Mouse (Mus musculus) forebrain, postnatal 0 days (tissue): ENCODE measurements around the gene Letm1. TPM values are rescaled to one million over a fixed set of nuclear protein-coding genes. Genes with fewer than 3 reads are reported as not detected.

Experiments used
- ATAC-seq: fragments of 200-750 bp; cut with Nextera tagmentation; 2 replicates; pipeline ENCODE4 v1.8.0; 2017; ENCODE audit warnings: mild to moderate bottlenecking, moderate library complexity
- DNase-seq: peaks from one replicate; pipeline ENCODE4 v3.0.0-alpha.2; 2015
- H3K27ac ChIP-seq: fragments of 300-500 bp; sonication (generic); 2 replicates; pipeline ENCODE4 v1.5.1; 2014; ENCODE audit warnings: low read depth, mild to moderate bottlenecking, antibody characterized with exemption, low read length, moderate library complexity, mixed read lengths
- H3K27me3 ChIP-seq: fragments of 300-500 bp; sonication (generic); 2 replicates; pipeline ENCODE4 v1.6.1; 2014; ENCODE audit warnings: mild to moderate bottlenecking, low read length, mixed read lengths; ENCODE audit not compliant: insufficient read depth
- H3K36me3 ChIP-seq: fragments of 300-500 bp; sonication (generic); 2 replicates; pipeline ENCODE4 v1.6.1; 2014; ENCODE audit warnings: mild to moderate bottlenecking, moderate library complexity; ENCODE audit not compliant: insufficient read depth
- H3K4me1 ChIP-seq: fragments of 300-500 bp; sonication (generic); 2 replicates; pipeline ENCODE4 v1.6.1; 2014; ENCODE audit warnings: antibody characterized with exemption; ENCODE audit not compliant: insufficient read depth
- H3K4me2 ChIP-seq: fragments of 300-500 bp; sonication (generic); 2 replicates; pipeline ENCODE4 v1.6.1; 2014; ENCODE audit warnings: low read depth, mild to moderate bottlenecking, moderate library complexity
- H3K4me3 ChIP-seq: fragments of 300-500 bp; sonication (generic); 2 replicates; pipeline ENCODE4 v1.5.1; 2014; ENCODE audit warnings: low read depth, low read length, mixed read lengths
- H3K9ac ChIP-seq: fragments of 300-500 bp; sonication (generic); 2 replicates; pipeline ENCODE4 v1.6.1; 2014; ENCODE audit warnings: mild to moderate bottlenecking
- H3K9me3 ChIP-seq: fragments of 300-500 bp; sonication (generic); 2 replicates; pipeline ENCODE4 v1.6.1; 2016; ENCODE audit warnings: low read length
- CTCF ChIP-seq: sonication (generic); IDR thresholded peaks from 2 replicates; pipeline ENCODE4 v1.5.1; 2016; ENCODE audit warnings: antibody characterized with exemption, control low read depth, low read depth
- WGBS: fragments of 180-500 bp; shearing (Covaris S2); extraction: QIAGEN DNeasy Blood & Tissue Kit; methylation state at CpG from one replicate; pipeline ENCODE4 v1.1.7; 2014; 5-methylcytosine and 5-hydroxymethylcytosine counted together
- polyA plus RNA-seq: library from polyadenylated mRNA; unstranded; fragments of >200 nt; fragmentation: Nextera tagmentation; extraction: Ambion mirVana; gene quantifications from 2 replicates; pipeline ENCODE4 v1.2.1, GENCODE M21; 2015
- total RNA-seq: library from RNA; depleted of rRNA; stranded (reverse); fragments of >200 nt; gene quantifications from 2 replicates; pipeline ENCODE4 v1.2.3, GENCODE M21; 2014

Letm1 gene
- total and polyA plus RNA-seq, 2 experiments from 2014 or later, result 48.6 to 83.6 TPM

DNA sequence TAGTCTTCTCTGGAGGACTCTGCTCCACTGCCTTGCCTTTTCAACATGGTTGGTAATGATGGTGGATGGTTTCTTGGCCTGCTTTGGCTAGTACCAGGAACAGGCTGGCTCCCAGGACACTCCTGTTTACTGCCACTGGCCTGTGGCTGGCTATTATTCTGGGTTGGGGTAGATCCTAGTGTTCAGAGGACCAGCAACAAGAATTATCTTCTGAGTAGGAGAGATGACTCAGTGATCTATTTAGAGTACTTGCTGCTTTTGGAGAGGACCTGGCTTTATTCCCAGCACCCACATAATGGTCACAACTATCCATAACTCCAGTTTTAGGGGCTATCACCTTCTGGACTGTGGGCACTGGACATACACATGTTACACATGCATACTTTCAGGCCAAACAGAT is 44.3 kb downstream of the Letm1 start:
- H3K4me2 ChIP-seq, result no peak overlapping the region
- peaks cover 45% of the 10 kb centered on the region for H3K36me3 ChIP-seq
- no peak overlapping the region for H3K9ac ChIP-seq
- no peak for TF ChIP-seq CTCF
- DNase-seq (no peak), ATAC-seq (no peak)
- H3K4me1 ChIP-seq, result no peaks in the 10 kb centered on the region
- no peaks in the 10 kb centered on the region for H3K9me3 ChIP-seq
- no peak overlapping the region for H3K27ac ChIP-seq
- H3K27me3 ChIP-seq, result no peaks in the 10 kb centered on the region
- no peak overlapping the region for H3K4me3 ChIP-seq

DNA sequence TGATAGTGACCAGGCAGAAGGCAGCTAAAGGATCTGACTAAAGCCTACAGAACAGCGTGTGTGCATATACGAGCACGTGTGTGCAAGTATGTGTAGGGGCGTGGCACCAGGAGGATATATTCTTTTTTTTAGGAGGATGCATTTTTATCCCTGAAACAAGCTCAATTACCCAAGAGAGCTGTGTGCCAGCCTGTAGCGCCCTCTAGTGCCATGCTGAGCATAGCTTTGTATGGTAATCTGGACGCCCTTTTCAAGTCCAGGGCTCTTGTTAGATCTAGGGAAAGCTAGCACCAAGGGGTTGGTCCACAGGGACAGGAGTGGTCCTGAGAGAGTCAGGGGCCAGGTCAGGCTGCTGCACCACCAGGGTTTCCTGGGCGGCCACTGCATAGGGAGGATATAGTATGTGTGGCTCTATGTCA is 44.7 kb downstream of the Letm1 start:
- peak; percentile 83 for DNase-seq
- Histone ChIP-seq H3K36me3 (peaks cover 45% of the 10 kb centered on the region), H3K9ac (no peak overlapping the region), H3K9me3 (no peaks in the 10 kb centered on the region), H3K4me1 (no peaks in the 10 kb centered on the region), H3K27ac (no peak overlapping the region), H3K4me3 (no peak overlapping the region), H3K4me2 (no peak overlapping the region), H3K27me3 (no peaks in the 10 kb centered on the region)
- peak; percentile 87 for TF ChIP-seq CTCF
- ATAC-seq, result peak; percentile 63
- 17% methylated on average over 7 of the region's 7 CpGs for WGBS

DNA sequence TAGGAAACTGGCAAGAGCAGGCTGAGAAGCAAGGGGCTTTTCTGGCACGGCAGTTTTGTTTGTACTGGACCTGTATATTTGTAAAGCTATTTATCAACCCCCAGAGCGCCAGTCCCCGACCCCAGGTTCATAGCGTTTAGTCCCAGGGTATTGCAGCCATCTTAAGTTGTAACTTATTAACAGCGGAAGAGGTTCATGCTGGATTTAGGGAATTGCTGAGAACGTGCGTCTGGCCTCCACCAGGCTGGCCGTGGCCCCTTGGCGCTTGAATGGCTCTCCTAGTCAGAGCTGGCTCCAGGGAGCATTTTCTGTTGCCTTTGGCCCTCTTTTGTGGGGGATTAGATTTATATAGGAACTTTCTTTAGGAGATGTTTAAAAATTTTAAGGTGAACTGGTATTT is 46.4 kb downstream of the Letm1 start:
- ATAC-seq (no peak), DNase-seq (no peak)
- no peak overlapping the region for H3K27ac ChIP-seq
- no peaks in the 10 kb centered on the region for H3K4me1 ChIP-seq
- H3K9ac ChIP-seq, result no peak overlapping the region
- H3K9me3 ChIP-seq, result no peaks in the 10 kb centered on the region
- peaks cover 35% of the 10 kb centered on the region for H3K36me3 ChIP-seq
- H3K4me3 ChIP-seq, result no peak overlapping the region
- H3K4me2 ChIP-seq, result no peak overlapping the region
- 73% methylated on average over 9 of the region's 9 CpGs for WGBS
- H3K27me3 ChIP-seq, result no peaks in the 10 kb centered on the region
- TF ChIP-seq CTCF, result no peak

DNA sequence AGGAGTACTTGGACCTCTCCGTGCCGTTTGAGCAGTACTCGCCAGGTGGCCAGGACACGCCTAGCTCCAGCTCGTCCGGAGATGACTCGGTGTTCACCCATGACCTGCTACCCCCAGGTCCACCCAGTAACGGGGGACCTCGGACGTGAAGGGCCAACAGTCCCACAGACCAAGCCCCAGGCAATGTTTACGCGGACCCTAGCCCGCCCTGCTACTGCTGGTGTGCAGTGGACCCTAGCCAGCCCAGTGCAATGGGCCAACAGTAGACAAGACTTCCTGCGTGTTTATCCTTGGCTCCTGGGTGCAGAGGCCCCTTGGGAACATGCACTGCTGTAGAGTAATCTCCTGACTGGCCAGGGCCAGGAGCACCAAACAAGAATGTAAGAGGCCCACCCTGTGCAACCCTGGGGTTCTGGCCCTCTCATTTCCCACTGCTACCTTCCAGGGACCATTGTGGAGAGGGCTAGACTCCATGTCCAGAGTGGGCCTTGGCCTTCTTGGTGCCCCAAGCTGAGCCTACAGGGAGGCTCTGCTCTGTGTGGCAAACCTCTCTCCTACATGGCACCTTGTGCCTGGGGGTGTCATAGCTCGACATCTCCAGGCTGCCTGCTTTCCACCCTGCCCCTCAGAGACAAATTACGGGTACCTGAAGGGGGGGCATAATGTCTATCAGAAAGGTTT is 47.1 kb downstream of the Letm1 start:
- DNase-seq (no peak), ATAC-seq (no peak)
- Histone ChIP-seq H3K9ac (no peak overlapping the region), H3K9me3 (no peaks in the 10 kb centered on the region), H3K4me3 (no peak overlapping the region), H3K4me1 (no peaks in the 10 kb centered on the region), H3K4me2 (no peak overlapping the region), H3K36me3 (peaks cover 32% of the 10 kb centered on the region), H3K27ac (no peak overlapping the region), H3K27me3 (no peaks in the 10 kb centered on the region)
- 85% methylated on average over 16 of the region's 16 CpGs for WGBS
- TF ChIP-seq CTCF, result no peak

DNA sequence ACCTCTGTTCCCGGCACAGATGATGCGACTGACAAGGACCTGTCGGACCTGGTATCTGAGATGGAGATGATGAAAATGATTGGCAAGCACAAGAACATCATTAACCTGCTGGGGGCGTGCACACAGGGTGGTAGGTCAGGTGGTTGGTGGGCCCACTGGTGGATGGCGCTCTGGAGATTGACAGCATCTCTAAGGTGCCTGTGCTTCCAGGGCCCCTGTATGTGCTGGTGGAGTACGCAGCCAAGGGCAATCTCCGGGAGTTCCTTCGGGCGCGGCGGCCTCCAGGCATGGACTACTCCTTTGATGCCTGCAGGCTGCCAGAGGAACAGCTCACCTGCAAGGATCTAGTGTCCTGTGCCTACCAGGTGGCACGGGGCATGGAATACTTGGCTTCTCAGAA is 48.8 kb downstream of the Letm1 start:
- no peak for ATAC-seq
- DNase-seq, result no peak
- H3K4me3 ChIP-seq, result no peak overlapping the region
- no peak overlapping the region for H3K9ac ChIP-seq
- no peaks in the 10 kb centered on the region for H3K27me3 ChIP-seq
- 91% methylated on average over 12 of the region's 12 CpGs for WGBS
- peaks cover 23% of the 10 kb centered on the region; the same call in 1 of the 2 replicates for H3K36me3 ChIP-seq
- H3K4me1 ChIP-seq, result no peaks in the 10 kb centered on the region
- H3K9me3 ChIP-seq, result no peaks in the 10 kb centered on the region
- TF ChIP-seq CTCF, result no peak
- H3K27ac ChIP-seq, result no peak overlapping the region
- no peak overlapping the region for H3K4me2 ChIP-seq

DNA sequence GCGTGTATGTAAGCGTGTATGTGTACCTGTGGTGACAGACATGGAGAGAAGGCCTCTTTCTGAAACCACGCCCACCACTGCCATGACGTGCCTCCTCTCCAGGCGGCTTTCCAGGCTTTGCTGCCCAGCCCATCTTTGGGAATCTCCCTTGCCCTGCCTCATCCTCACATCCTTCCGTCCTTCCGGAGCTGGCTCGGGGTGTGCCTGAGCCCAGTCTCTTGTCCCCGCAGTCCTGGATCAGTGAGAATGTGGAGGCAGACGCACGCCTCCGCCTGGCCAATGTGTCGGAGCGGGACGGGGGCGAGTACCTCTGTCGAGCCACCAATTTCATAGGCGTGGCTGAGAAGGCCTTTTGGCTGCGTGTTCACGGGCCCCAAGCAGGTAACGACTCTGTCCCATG is 51.6 kb downstream of the Letm1 start:
- Histone ChIP-seq H3K4me1 (no peaks in the 10 kb centered on the region), H3K27me3 (no peaks in the 10 kb centered on the region), H3K9me3 (no peaks in the 10 kb centered on the region), H3K4me2 (peak overlapping the region; percentile 15; the same call in 1 of the 2 replicates), H3K27ac (no peak overlapping the region), H3K9ac (no peak overlapping the region), H3K4me3 (no peak overlapping the region), H3K36me3 (peaks cover 23% of the 10 kb centered on the region; the same call in 1 of the 2 replicates)
- no peak for ATAC-seq
- 53% methylated on average over 21 of the region's 21 CpGs for WGBS
- no peak for TF ChIP-seq CTCF
- no peak for DNase-seq

DNA sequence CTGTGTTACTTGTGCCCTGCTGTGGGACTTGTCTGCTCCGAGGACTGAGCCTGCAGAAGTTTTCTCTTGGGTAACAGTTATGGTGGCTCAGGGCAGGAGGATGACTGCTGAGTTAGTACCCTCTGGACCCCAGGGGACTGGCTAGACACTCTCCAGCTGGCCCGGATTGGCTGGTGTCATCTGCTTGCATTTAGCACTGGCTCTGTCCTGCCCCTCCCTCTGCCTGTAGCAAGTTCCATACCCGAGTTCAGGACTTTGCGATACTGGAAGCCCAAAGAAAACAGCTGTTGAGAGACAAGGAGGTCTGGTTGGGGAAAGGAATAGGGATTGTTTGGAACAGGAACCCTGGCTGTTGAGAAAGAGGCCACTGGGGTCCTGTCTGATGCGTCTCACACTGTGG is 52.1 kb downstream of the Letm1 start:
- Histone ChIP-seq H3K4me2 (no peak overlapping the region), H3K27me3 (no peaks in the 10 kb centered on the region), H3K4me1 (no peaks in the 10 kb centered on the region; the same call in 1 of the 2 replicates), H3K4me3 (no peak overlapping the region), H3K9me3 (no peaks in the 10 kb centered on the region), H3K27ac (no peak overlapping the region), H3K36me3 (peaks cover 19% of the 10 kb centered on the region; the same call in 1 of the 2 replicates), H3K9ac (no peak overlapping the region)
- no peak for TF ChIP-seq CTCF
- DNase-seq, result no peak
- no peak for ATAC-seq
- WGBS, result 53% methylated on average over 5 of the region's 5 CpGs
